Mouse (Mus musculus) CH12.LX (cell line): ENCODE data around the gene Samsn1. TPM values are rescaled to one million over a fixed set of nuclear protein-coding genes. Genes with fewer than 3 reads are reported as not detected.

Experiments
- DNase-seq: peaks from one replicate; pipeline ENCODE4 v3.0.0-alpha.2; 2013; ENCODE audit errors: extremely low read depth
- H3K27ac ChIP-seq: 2 replicates; pipeline ENCODE4 v1.5.1; 2012; ENCODE audit warnings: low read depth, mild to moderate bottlenecking, control low read depth, moderate library complexity; ENCODE audit not compliant: insufficient read depth
- H3K27me3 ChIP-seq: replicated peaks from 2 replicates; pipeline ENCODE3; 2012; ENCODE audit warnings: inconsistent platforms
- H3K36me3 ChIP-seq, 2 experiments: replicated peaks in 1 of 2; 2 replicates each; pipeline versions ENCODE3 to v1.6.1; 2012; ENCODE audit warnings: inconsistent platforms in 1 of 2, low read length in 1 of 2, mild to moderate bottlenecking in 1 of 2, mixed read lengths in 1 of 2, moderate library complexity in 1 of 2; ENCODE audit not compliant: control insufficient read depth in 1 of 2, insufficient read depth in 1 of 2
- H3K4me1 ChIP-seq, 2 experiments: 2 replicates each; pipeline ENCODE4 v1.6.1; 2012; ENCODE audit warnings: inconsistent platforms in 1 of 2, moderate library complexity in 1 of 2; ENCODE audit not compliant: insufficient read depth in 2 of 2, control insufficient read depth in 1 of 2
- H3K4me2 ChIP-seq: 2 replicates; pipeline ENCODE4 v1.6.1; 2012; ENCODE audit warnings: low read depth, mild to moderate bottlenecking, control low read depth; ENCODE audit not compliant: poor library complexity, insufficient read depth, severe bottlenecking
- H3K4me3 ChIP-seq, 3 experiments: fragments of 150-350 bp in 1 of 3; sonication (generic) in 1 of 3; replicated peaks in 1 of 3; 2 replicates each; pipeline versions ENCODE3 to v1.5.1; 2011 to 2012; ENCODE audit warnings: low read depth in 2 of 3, low read length in 2 of 3, mild to moderate bottlenecking in 2 of 3, moderate library complexity in 2 of 3, control low read depth in 1 of 3, improper control_type of control experiment in 1 of 3, inconsistent platforms in 1 of 3, mixed read lengths in 1 of 3; ENCODE audit not compliant: poor library complexity in 1 of 3
- H3K79me2 ChIP-seq: replicated peaks from 2 replicates; pipeline ENCODE4 v1.6.1; 2012; ENCODE audit warnings: mild to moderate bottlenecking, moderate library complexity; ENCODE audit not compliant: control insufficient read depth, poor library complexity, insufficient read depth, severe bottlenecking; ENCODE audit errors: extremely low read depth
- H3K9ac ChIP-seq: 2 replicates; pipeline ENCODE4 v1.6.1; 2012; ENCODE audit warnings: low read depth, mild to moderate bottlenecking, control low read depth, moderate library complexity; ENCODE audit not compliant: insufficient read depth
- H3K9me3 ChIP-seq: replicated peaks from 2 replicates; pipeline ENCODE3; 2012; ENCODE audit warnings: low read length, inconsistent platforms, mixed read lengths
- BHLHE40 ChIP-seq: IDR thresholded peaks from 2 replicates; pipeline ENCODE4 v1.6.1; 2011; ENCODE audit warnings: mild to moderate bottlenecking, low read depth, low read length, improper control_type of control experiment
- CHD1 ChIP-seq: IDR thresholded peaks from 2 replicates; pipeline ENCODE4 v1.6.1; 2012; ENCODE audit warnings: low read depth, low read length, improper control_type of control experiment, inconsistent platforms
- CHD2 ChIP-seq: IDR thresholded peaks from 2 replicates; pipeline ENCODE4 v1.6.1; 2011; ENCODE audit warnings: low read length, improper control_type of control experiment
- CTCF ChIP-seq, 2 experiments: IDR thresholded peaks in 1 of 2; conservative IDR thresholded peaks in 1 of 2; 2 replicates each; pipeline ENCODE4 v1.5.1; 2011 to 2012; ENCODE audit warnings: low read depth in 2 of 2, low read length in 2 of 2, improper control_type of control experiment in 1 of 2, inconsistent platforms in 1 of 2, mild to moderate bottlenecking in 1 of 2, moderate library complexity in 1 of 2
- ELF1 ChIP-seq: IDR thresholded peaks from 2 replicates; pipeline ENCODE4 v1.6.1; 2014; ENCODE audit warnings: low read depth, mild to moderate bottlenecking, inconsistent platforms, low read length, improper control_type of control experiment
- EP300 ChIP-seq: IDR thresholded peaks from 2 replicates; pipeline ENCODE4 v1.6.1; 2011; ENCODE audit warnings: low read length, improper control_type of control experiment
- ETS1 ChIP-seq: conservative IDR thresholded peaks from 2 replicates; pipeline ENCODE4 v1.6.1; 2012; ENCODE audit warnings: low read depth, mild to moderate bottlenecking, inconsistent platforms, low read length, improper control_type of control experiment, moderate library complexity
- HCFC1 ChIP-seq: IDR thresholded peaks from 2 replicates; pipeline ENCODE4 v1.6.1; 2012; ENCODE audit warnings: low read depth, mild to moderate bottlenecking, inconsistent platforms, low read length, improper control_type of control experiment
- IRF4 ChIP-seq: IDR thresholded peaks from 2 replicates; pipeline ENCODE4 v1.6.1; 2014; ENCODE audit warnings: low read depth, mild to moderate bottlenecking, inconsistent platforms, low read length, improper control_type of control experiment
- JUND ChIP-seq: conservative IDR thresholded peaks from 2 replicates; pipeline ENCODE4 v1.6.1; 2011; ENCODE audit warnings: low read depth, low read length, improper control_type of control experiment
- KAT2A ChIP-seq: IDR thresholded peaks from 2 replicates; pipeline ENCODE4 v1.6.1; 2012; ENCODE audit warnings: low read length, improper control_type of control experiment, inconsistent platforms; ENCODE audit not compliant: insufficient replicate concordance
- MAFK ChIP-seq: IDR thresholded peaks from 2 replicates; pipeline ENCODE4 v1.6.1; 2011; ENCODE audit warnings: low read length, improper control_type of control experiment; ENCODE audit not compliant: insufficient replicate concordance
- MAX ChIP-seq: IDR thresholded peaks from 2 replicates; pipeline ENCODE4 v1.6.1; 2011; ENCODE audit warnings: low read length, improper control_type of control experiment
- MAZ ChIP-seq: IDR thresholded peaks from 2 replicates; pipeline ENCODE4 v1.6.1; 2012; ENCODE audit warnings: low read depth, mild to moderate bottlenecking, inconsistent platforms, low read length, improper control_type of control experiment, moderate library complexity
- MEF2A ChIP-seq: IDR thresholded peaks from 2 replicates; pipeline ENCODE4 v1.6.1; 2014; ENCODE audit warnings: low read depth, mild to moderate bottlenecking, inconsistent platforms, low read length, improper control_type of control experiment, borderline replicate concordance
- MXI1 ChIP-seq: IDR thresholded peaks from 2 replicates; pipeline ENCODE4 v1.6.1; 2011; ENCODE audit warnings: mild to moderate bottlenecking, low read depth, low read length, improper control_type of control experiment
- MYC ChIP-seq: IDR thresholded peaks from 2 replicates; pipeline ENCODE4 v1.6.1; 2011; ENCODE audit warnings: low read depth, mild to moderate bottlenecking, improper control_type of control experiment, low read length
- NELFE ChIP-seq: IDR thresholded peaks from 2 replicates; pipeline ENCODE4 v1.6.1; 2011; ENCODE audit warnings: low read depth, low read length, improper control_type of control experiment
- POLR2A ChIP-seq: IDR thresholded peaks from 2 replicates; pipeline ENCODE4 v1.6.1; 2011; ENCODE audit warnings: low read depth, mild to moderate bottlenecking, improper control_type of control experiment, low read length
- POLR2AphosphoS2 ChIP-seq: IDR thresholded peaks from 2 replicates; pipeline ENCODE4 v1.6.1; 2011; ENCODE audit warnings: low read depth, low read length, improper control_type of control experiment
- RCOR1 ChIP-seq: conservative IDR thresholded peaks from 2 replicates; pipeline ENCODE4 v1.6.1; 2012; ENCODE audit warnings: low read depth, mild to moderate bottlenecking, inconsistent platforms, low read length, improper control_type of control experiment
- SIN3A ChIP-seq: IDR thresholded peaks from 2 replicates; pipeline ENCODE4 v1.6.1; 2012; ENCODE audit warnings: low read length, improper control_type of control experiment, inconsistent platforms
- TCF12 ChIP-seq: IDR thresholded peaks from 2 replicates; pipeline ENCODE4 v1.6.1; 2014; ENCODE audit warnings: low read depth, mild to moderate bottlenecking, inconsistent platforms, low read length, improper control_type of control experiment
- USF1 ChIP-seq: IDR thresholded peaks from 2 replicates; pipeline ENCODE4 v1.6.1; 2014; ENCODE audit warnings: low read depth, mild to moderate bottlenecking, inconsistent platforms, low read length, improper control_type of control experiment
- USF2 ChIP-seq: conservative IDR thresholded peaks from 2 replicates; pipeline ENCODE4 v1.6.1; 2011; ENCODE audit warnings: low read depth, low read length, improper control_type of control experiment
- ZC3H11A ChIP-seq: IDR thresholded peaks from 2 replicates; pipeline ENCODE4 v1.6.1; 2012; ENCODE audit warnings: low read depth, mild to moderate bottlenecking, inconsistent platforms, low read length, improper control_type of control experiment
- ZKSCAN1 ChIP-seq: IDR thresholded peaks from 2 replicates; pipeline ENCODE4 v1.6.1; 2012; ENCODE audit warnings: low read depth, inconsistent platforms, low read length, improper control_type of control experiment, borderline replicate concordance
- ZMIZ1 ChIP-seq: IDR thresholded peaks from 2 replicates; pipeline ENCODE4 v1.6.1; 2012; ENCODE audit warnings: low read depth, mild to moderate bottlenecking, inconsistent platforms, low read length, improper control_type of control experiment
- ZNF384 ChIP-seq: IDR thresholded peaks from 2 replicates; pipeline ENCODE4 v1.6.1; 2012; ENCODE audit warnings: low read depth, low read length, improper control_type of control experiment, inconsistent platforms
- dilution Hi-C: fragments of 300-500 bp; cut with MboI; formaldehyde crosslinking; loops from 2 replicates; pipeline ENCODE4 v1.14.3; 2020; ENCODE audit warnings: low sequenced_read_pairs; ENCODE audit not compliant: extremely low pct_unique_long_range_greater_than_20kb, extremely low pct_ligation_motif_present
- in situ Hi-C: fragments of 300-500 bp; cut with MboI; formaldehyde crosslinking; loops from 3 replicates; pipeline ENCODE4 v1.14.3; 2019; ENCODE audit warnings: low sequenced_read_pairs, low pct_ligation_motif_present, low pct_unique_long_range_greater_than_20kb, mixed read lengths
- polyA plus RNA-seq: library from polyadenylated mRNA; unstranded; fragments of >175 nt; gene quantifications from 2 replicates; pipeline ENCODE4 v1.2.1, GENCODE M21; 2012; ENCODE audit warnings: low read depth; ENCODE audit not compliant: insufficient read length
- total RNA-seq, 2 experiments: library from RNA; depleted of rRNA; stranded (reverse); fragments of 300-350 nt in 1 of 2; fragments of >200 nt in 1 of 2; gene quantifications; 2 replicates each; pipeline ENCODE4 v1.2.3; 2012 to 2014

Gene Samsn1
- total and polyA plus RNA-seq, 3 experiments: 27.7 to 76.9 (median 29.6) TPM

GRCm38 (mm10) chr16:75878885-75879284 is 143.2 kb downstream of the Samsn1 start:
- Histone ChIP-seq H3K4me3 (no peak overlapping the region), H3K4me1 (peaks cover 3 to 13% of the 10 kb centered on the region in 2 experiments; a peak in 2 of 4 replicates), H3K9ac (no peak overlapping the region), H3K27ac (no peak overlapping the region), H3K27me3 (no peaks in the 10 kb centered on the region), H3K36me3 (peaks cover 30 to 58% of the 10 kb centered on the region in 2 experiments), H3K9me3 (no peaks in the 10 kb centered on the region), H3K79me2 (no peaks in the 10 kb centered on the region), H3K4me2 (no peak overlapping the region)
- dilution Hi-C loops (no loop called here), in situ Hi-C loops (no loop called here)
- DNase-seq: no peak
- no peak for TF ChIP-seq CTCF (conservative IDR thresholded peaks at IDR 0.05 in 1 of 2, IDR thresholded peaks at IDR 0.05 in 1 of 2; ENCODE audit: low read depth in 2 of 2, low read length in 2 of 2)
- TF ChIP-seq HCFC1: no peak
- no peak for TF ChIP-seq USF2
- TF ChIP-seq MAFK: no peak
- no peak for TF ChIP-seq ZMIZ1
- no peak for TF ChIP-seq ZNF384
- no peak for TF ChIP-seq CHD2
- TF ChIP-seq ELF1: no peak

- Histone ChIP-seq H3K27ac (no peak overlapping the region), H3K27me3 (no peaks in the 10 kb centered on the region), H3K9me3 (no peaks in the 10 kb centered on the region), H3K4me2 (no peak overlapping the region), H3K79me2 (no peaks in the 10 kb centered on the region), H3K4me1 (peaks cover 3 to 18% of the 10 kb centered on the region in 2 experiments; a peak in 2 of 4 replicates), H3K36me3 (peaks cover 32 to 60% of the 10 kb centered on the region in 2 experiments), H3K4me3 (no peak overlapping the region), H3K9ac (no peak overlapping the region)
- peak; percentile 73 for DNase-seq
- dilution Hi-C loops (no loop called here), in situ Hi-C loops (no loop called here)
- TF ChIP-seq EP300 (peak; percentile 89), POLR2AphosphoS2 (no peak), MAZ (no peak), MYC (0 out of 2 replicates have a peak, but pooled peaks have one; percentile 27), ZC3H11A (no peak), ELF1 (no peak), ETS1 (peak; percentile 63), MAFK (no peak), TCF12 (peak; percentile 69), NELFE (no peak), MEF2A (0 out of 2 replicates have a peak, but pooled peaks have one; percentile 29), ZMIZ1 (no peak), SIN3A (no peak), JUND (no peak), POLR2A (no peak), KAT2A (no peak), MAX (no peak), CHD2 (no peak), USF1 (no peak), MXI1 (no peak), CHD1 (no peak), ZNF384 (no peak), BHLHE40 (peak; percentile 70), ZKSCAN1 (no peak), IRF4 (peak; percentile 93), RCOR1 (no peak)
Measured at GRCm38 (mm10) chr16:75877170-75877569, 144.9 kb downstream of the Samsn1 start.
